20 mouse cellular contexts compared by ENCODE assay signal in genomic region chr1:184665243-184665642, GRCm38 (mm10).
DNase-seq lines count a peak whose midpoint lies in the region; ATAC-seq and TF ChIP-seq lines count a peak whose summit lies in the region.
"Had no signal": no experiment of that assay in that cellular context is flagged by ENCODE, and none has a peak within 500 bp of the region (broad histone marks: within the 10 kb centered on the region; RNA-seq: fewer than 3 reads in every experiment).

No protein-coding gene starts in this region.

- peak overlapping the region; percentile 38 for H3K4me3 ChIP-seq in testis, adult 2 months (ENCODE audit: control insufficient read depth, low read depth, low read length)
- H3K4me3 ChIP-seq in liver, embryonic 14.5 days (ENCODE audit: insufficient read depth in 1 of 2, low read depth in 2 of 2, low read length in 2 of 2) = no peak overlapping the region
- H3K4me3 ChIP-seq in hindbrain, embryonic 12.5 days = no peak overlapping the region
- H3K4me3 ChIP-seq in intestine, embryonic 15.5 days (replicated peaks) = no peak overlapping the region
- H3K4me3 ChIP-seq: left cerebral cortex, adult 2 months; limb, embryonic 10.5 days had no signal

- TF ChIP-seq POLR2A in testis, adult 2 months (IDR thresholded peaks at IDR 0.05; ENCODE audit: control insufficient read depth, low read depth, low read length) = no peak

- H3K27me3 ChIP-seq in testis, adult 2 months (ENCODE audit: control insufficient read depth, insufficient read depth, low read length) = no peaks in the 10 kb centered on the region
- no peaks in the 10 kb centered on the region for H3K27me3 ChIP-seq in liver, embryonic 14.5 days (ENCODE audit: control insufficient read depth, insufficient read depth, low read length)
- no peaks in the 10 kb centered on the region for H3K27me3 ChIP-seq in hindbrain, embryonic 12.5 days
- no peaks in the 10 kb centered on the region for H3K27me3 ChIP-seq in intestine, embryonic 15.5 days (replicated peaks)

- H3K27ac ChIP-seq in testis, adult 2 months (ENCODE audit: control insufficient read depth, insufficient read depth, low read depth, low read length) = no peak overlapping the region
- H3K27ac ChIP-seq in liver, embryonic 14.5 days = peak overlapping the region; percentile 56; the same call in 1 of the 2 replicates
- H3K27ac ChIP-seq in hindbrain, embryonic 12.5 days = no peak overlapping the region
- H3K27ac ChIP-seq in intestine, embryonic 15.5 days = no peak overlapping the region
- H3K27ac ChIP-seq: left cerebral cortex, adult 2 months; limb, embryonic 10.5 days; macrophage had no signal

- WGBS in liver, embryonic 14.5 days (ENCODE audit: insufficient replicate concordance) = 54% methylated on average over 12 of the region's 12 CpGs
- 78% methylated on average over 12 of the region's 12 CpGs for WGBS in hindbrain, embryonic 12.5 days
- 84% methylated on average over 12 of the region's 12 CpGs for WGBS in intestine, embryonic 15.5 days

- ATAC-seq in common myeloid progenitor, adult 5-6 weeks (replicated peaks; ENCODE audit: low read depth, poor library complexity, severe bottlenecking) = peak; percentile 85
- peak; percentile 69 for ATAC-seq in liver, embryonic 14.5 days (ENCODE audit: insufficient read depth)
- ATAC-seq in hindbrain, embryonic 12.5 days (ENCODE audit: low FRiP score) = no peak
- no peak for ATAC-seq in intestine, embryonic 15.5 days
- ATAC-seq: hindbrain, embryonic 16.5 days had no signal

- peaks cover 4% of the 10 kb centered on the region for H3K4me1 ChIP-seq in testis, adult 2 months (ENCODE audit: control insufficient read depth, insufficient read depth, low read length)
- H3K4me1 ChIP-seq in liver, embryonic 14.5 days (replicated peaks; ENCODE audit: control insufficient read depth in 2 of 2, insufficient read depth in 2 of 2, low read length in 1 of 2) = peaks cover 24 to 26% of the 10 kb centered on the region in 2 experiments
- H3K4me1 ChIP-seq in hindbrain, embryonic 12.5 days = 0 out of 2 replicates have a peak, but pooled peaks cover 7% of the 10 kb centered on the region
- peaks cover 14% of the 10 kb centered on the region for H3K4me1 ChIP-seq in intestine, embryonic 15.5 days (replicated peaks)
- H3K4me1 ChIP-seq: limb, embryonic 10.5 days had no signal

- no peak for DNase-seq in testis, postnatal 14 days (ENCODE audit: low spot score)
- peak in 1 of 3 experiments; percentile 53 for DNase-seq in liver, embryonic 14.5 days (ENCODE audit: low read depth in 3 of 3, low spot score in 3 of 3)
- no peak for DNase-seq in kidney, adult 8-10 months
- DNase-seq: adrenal gland, postnatal 10 days; cerebellum, adult 18-20 months; cerebellum, postnatal 36 days; gastrocnemius, postnatal 14 days; heart, postnatal 14 days; kidney, adult 18-20 months; lung, embryonic 14.5 days; midbrain, embryonic 14.5 days had no signal

- no peaks in the 10 kb centered on the region for H3K36me3 ChIP-seq in testis, adult 2 months (ENCODE audit: control insufficient read depth, insufficient read depth, low read length)
- H3K36me3 ChIP-seq in liver, embryonic 14.5 days (replicated peaks; ENCODE audit: control insufficient read depth, insufficient read depth, low read depth) = no peaks in the 10 kb centered on the region
- H3K36me3 ChIP-seq in hindbrain, embryonic 12.5 days = no peaks in the 10 kb centered on the region
- H3K36me3 ChIP-seq in intestine, embryonic 15.5 days = no peaks in the 10 kb centered on the region
- H3K36me3 ChIP-seq: limb, embryonic 10.5 days had no signal

- no peaks in the 10 kb centered on the region for H3K9me3 ChIP-seq in liver, embryonic 14.5 days (ENCODE audit: control insufficient read depth, low read length)
- no peaks in the 10 kb centered on the region for H3K9me3 ChIP-seq in hindbrain, embryonic 12.5 days (replicated peaks)
- H3K9me3 ChIP-seq in intestine, embryonic 15.5 days = no peaks in the 10 kb centered on the region
- H3K9me3 ChIP-seq: limb, embryonic 10.5 days had no signal

- TF ChIP-seq CTCF in testis, adult 2 months (IDR thresholded peaks at IDR 0.05; ENCODE audit: control insufficient read depth, insufficient read depth, insufficient replicate concordance, low read depth, low read length) = no peak
- TF ChIP-seq CTCF in liver, embryonic 14.5 days (IDR thresholded peaks at IDR 0.05; ENCODE audit: low read depth) = no peak

- no peak overlapping the region for H3K9ac ChIP-seq in liver, embryonic 14.5 days (replicated peaks)
- no peak overlapping the region for H3K9ac ChIP-seq in hindbrain, embryonic 12.5 days
- no peak overlapping the region for H3K9ac ChIP-seq in intestine, embryonic 15.5 days
- H3K9ac ChIP-seq: lung, embryonic 14.5 days had no signal

- peak overlapping the region; percentile 47 for H3K4me2 ChIP-seq in liver, embryonic 14.5 days (ENCODE audit: low read depth)
- no peak overlapping the region for H3K4me2 ChIP-seq in hindbrain, embryonic 12.5 days (replicated peaks)
- no peak overlapping the region for H3K4me2 ChIP-seq in intestine, embryonic 15.5 days (replicated peaks)
- H3K4me2 ChIP-seq: heart, embryonic 11.5 days; lung, embryonic 14.5 days had no signal

- 0 out of 2 replicates have a peak, but pooled peaks have one; percentile 18 for TF ChIP-seq EP300 in liver, embryonic 14.5 days (IDR thresholded peaks at IDR 0.05; ENCODE audit: low read depth)

Comparison
In these comparisons a context has a peak if more than half of its experiments do, and no peak if none do; other contexts are left out.
1. ATAC-seq: peak in common myeloid progenitor, adult 5-6 weeks (single experiment) and liver, embryonic 14.5 days (single experiment); none in hindbrain, embryonic 12.5 days (single experiment) and intestine, embryonic 15.5 days (single experiment).